Mouse (Mus musculus) embryonic facial prominence, embryonic 11.5 days (tissue): ENCODE measurements around the gene Phykpl. TPM values are rescaled to one million over a fixed set of nuclear protein-coding genes. Genes with fewer than 3 reads are reported as not detected.

Source experiments
- polyA plus RNA-seq: library from polyadenylated mRNA; unstranded; fragments of >200 nt; fragmentation: Nextera tagmentation; extraction: Ambion mirVana; gene quantifications from 2 replicates; pipeline ENCODE4 v1.2.1, GENCODE M21; 2014

Gene Phykpl
- polyA plus RNA-seq, 1 experiment from 2014 or later = 8.7 TPM

Other genes starting within 250 kb of the Phykpl start
- 797 and 870 TPM in 2 replicates for gene Hnrnpab, start 22.1 kb downstream of the Phykpl start, polyA plus RNA-seq
- gene Nhp2, start 35.0 kb downstream of the Phykpl start, polyA plus RNA-seq = 169 and 174 TPM in 2 replicates
- 36.0 and 39.0 TPM in 2 replicates for gene Rmnd5b, start 51.1 kb downstream of the Phykpl start, polyA plus RNA-seq
- gene N4bp3, start 66.1 kb downstream of the Phykpl start, polyA plus RNA-seq = 7.4 and 10.2 TPM in 2 replicates
- gene D930048N14Rik, start 66.2 kb downstream of the Phykpl start, polyA plus RNA-seq = 0.88 and 1.1 TPM in 2 replicates
- 100 and 107 TPM in 2 replicates for gene 0610009B22Rik, start 104.1 kb downstream of the Phykpl start, polyA plus RNA-seq
- 10.5 and 11.5 TPM in 2 replicates for gene Sec24a, start 178.9 kb downstream of the Phykpl start, polyA plus RNA-seq
- gene Sar1b, start 178.9 kb downstream of the Phykpl start, polyA plus RNA-seq = 104 and 108 TPM in 2 replicates